Mouse (Mus musculus) E14TG2a.4 (cell line): Measurements from ENCODE around the gene Cep170b.

Experiments used
- CTCF ChIP-seq: conservative IDR thresholded peaks from 2 replicates; pipeline ENCODE4 v1.5.1; 2014; ENCODE audit warnings: low read length
- NANOG ChIP-seq: IDR thresholded peaks from 2 replicates; pipeline ENCODE4 v1.6.1; 2014; ENCODE audit warnings: borderline replicate concordance, low read length, mixed read lengths

GRCm38 (mm10) chr12:112750976-112751375 is 30.7 kb downstream of the Cep170b start:
- TF ChIP-seq CTCF (no peak), NANOG (no peak)
